In genomic region chr14:25471035-25471434, GRCm38 (mm10) we compare ENCODE assay signal across 10 mouse cellular contexts. TPM values are rescaled to one million over a fixed set of nuclear protein-coding genes. Genes with fewer than 3 reads are reported as not detected.
A peak's percentile ranks its signal among the peaks of the same experiment; 100 is the strongest.
DNase-seq lines count a peak whose midpoint lies in the region; ATAC-seq and TF ChIP-seq lines count a peak whose summit lies in the region.
"Had no signal": no experiment of that assay in that cellular context is flagged by ENCODE, and none has a peak within 500 bp of the region (broad histone marks: within the 10 kb centered on the region; RNA-seq: fewer than 3 reads in every experiment).

No protein-coding gene starts in this region.

- peaks cover 98% of the 10 kb centered on the region for H3K4me1 ChIP-seq in hindbrain, embryonic 13.5 days (replicated peaks)
- peaks cover 17% of the 10 kb centered on the region for H3K4me1 ChIP-seq in hindbrain, embryonic 11.5 days (replicated peaks; ENCODE audit: control insufficient read depth, insufficient read depth, low read length)
- peaks cover 41% of the 10 kb centered on the region for H3K4me1 ChIP-seq in intestine, postnatal 0 days (replicated peaks; ENCODE audit: control insufficient read depth, insufficient read depth, low read length)
- peaks cover 27% of the 10 kb centered on the region for H3K4me1 ChIP-seq in stomach, postnatal 0 days (replicated peaks; ENCODE audit: control insufficient read depth, insufficient read depth)

- DNase-seq in hindbrain, embryonic 11.5 days (ENCODE audit: low spot score): no peak
- peak; percentile 23 for DNase-seq in thymus, postnatal 25 days
- no peak for DNase-seq in thymus, postnatal 14 days
- no peak for DNase-seq in stomach, postnatal 0 days (ENCODE audit: low spot score)
- no peak for DNase-seq in urinary bladder, postnatal 10 days (ENCODE audit: low spot score)
- DNase-seq in testis, postnatal 10 days (ENCODE audit: low spot score): no peak
- DNase-seq: kidney, postnatal 36 days; lung, adult 18-20 months had no signal

- H3K9me3 ChIP-seq in hindbrain, embryonic 13.5 days: no peaks in the 10 kb centered on the region
- no peaks in the 10 kb centered on the region for H3K9me3 ChIP-seq in hindbrain, embryonic 11.5 days (ENCODE audit: control insufficient read depth, low read length)
- no peaks in the 10 kb centered on the region for H3K9me3 ChIP-seq in intestine, postnatal 0 days (ENCODE audit: control insufficient read depth)
- H3K9me3 ChIP-seq in stomach, postnatal 0 days (ENCODE audit: control insufficient read depth, low read length): no peaks in the 10 kb centered on the region

- H3K27me3 ChIP-seq in hindbrain, embryonic 13.5 days: no peaks in the 10 kb centered on the region
- no peaks in the 10 kb centered on the region for H3K27me3 ChIP-seq in hindbrain, embryonic 11.5 days (ENCODE audit: control insufficient read depth, insufficient read depth, low read length)
- no peaks in the 10 kb centered on the region for H3K27me3 ChIP-seq in intestine, postnatal 0 days (replicated peaks; ENCODE audit: control insufficient read depth, insufficient read depth, low read length)
- no peaks in the 10 kb centered on the region for H3K27me3 ChIP-seq in stomach, postnatal 0 days (ENCODE audit: control insufficient read depth, insufficient read depth, low read length)

- 0 out of 2 replicates have a peak overlapping the region, but pooled peaks have one; percentile 14 for H3K9ac ChIP-seq in hindbrain, embryonic 13.5 days
- H3K9ac ChIP-seq in hindbrain, embryonic 11.5 days (ENCODE audit: low read depth, low read length): no peak overlapping the region
- H3K9ac ChIP-seq in intestine, postnatal 0 days (ENCODE audit: low read depth, low read length): no peak overlapping the region
- no peak overlapping the region for H3K9ac ChIP-seq in stomach, postnatal 0 days (ENCODE audit: low read length)

- no peak overlapping the region for H3K4me3 ChIP-seq in hindbrain, embryonic 13.5 days
- no peak overlapping the region for H3K4me3 ChIP-seq in hindbrain, embryonic 11.5 days (ENCODE audit: low read depth, low read length)
- H3K4me3 ChIP-seq in intestine, postnatal 0 days (ENCODE audit: low read depth, low read length): no peak overlapping the region
- H3K4me3 ChIP-seq in stomach, postnatal 0 days (ENCODE audit: low read depth, low read length): no peak overlapping the region

- TF ChIP-seq CTCF in intestine, postnatal 0 days (IDR thresholded peaks at IDR 0.05; ENCODE audit: low read depth): peak; percentile 37
- TF ChIP-seq CTCF in stomach, postnatal 0 days (IDR thresholded peaks at IDR 0.05; ENCODE audit: low read depth): peak; percentile 31; the same call in 1 of the 2 replicates

- WGBS in hindbrain, embryonic 13.5 days: 65% methylated on average over 2 of the region's 2 CpGs
- WGBS in hindbrain, embryonic 11.5 days: 58% methylated on average over 2 of the region's 2 CpGs
- WGBS in intestine, postnatal 0 days: 39% methylated on average over 2 of the region's 2 CpGs
- 30% methylated on average over 2 of the region's 2 CpGs for WGBS in stomach, postnatal 0 days

- peak overlapping the region; percentile 3; the same call in 1 of the 2 replicates for H3K27ac ChIP-seq in hindbrain, embryonic 13.5 days
- H3K27ac ChIP-seq in hindbrain, embryonic 11.5 days (ENCODE audit: low read depth, low read length): no peak overlapping the region
- peak overlapping the region; percentile 60 for H3K27ac ChIP-seq in intestine, postnatal 0 days (ENCODE audit: low read depth, low read length)
- H3K27ac ChIP-seq in stomach, postnatal 0 days (replicated peaks): no peak overlapping the region

- 0 out of 2 replicates have a peak, but pooled peaks cover under 1% of the 10 kb centered on the region for H3K36me3 ChIP-seq in hindbrain, embryonic 13.5 days
- H3K36me3 ChIP-seq in hindbrain, embryonic 11.5 days (ENCODE audit: control insufficient read depth, insufficient read depth, low read length): no peaks in the 10 kb centered on the region
- no peaks in the 10 kb centered on the region for H3K36me3 ChIP-seq in intestine, postnatal 0 days (ENCODE audit: control insufficient read depth, insufficient read depth)
- H3K36me3 ChIP-seq in stomach, postnatal 0 days (ENCODE audit: control insufficient read depth, insufficient read depth, low read length): no peaks in the 10 kb centered on the region

- no peak for TF ChIP-seq EP300 in stomach, postnatal 0 days (optimal IDR thresholded peaks at IDR 0.05)

- no peak overlapping the region for H3K4me2 ChIP-seq in hindbrain, embryonic 13.5 days
- no peak overlapping the region for H3K4me2 ChIP-seq in hindbrain, embryonic 11.5 days (replicated peaks; ENCODE audit: low read depth, low read length)
- H3K4me2 ChIP-seq in intestine, postnatal 0 days (replicated peaks; ENCODE audit: low read depth): no peak overlapping the region
- no peak overlapping the region for H3K4me2 ChIP-seq in stomach, postnatal 0 days (replicated peaks; ENCODE audit: low read depth)

- ATAC-seq in hindbrain, embryonic 13.5 days (ENCODE audit: low FRiP score): no peak
- ATAC-seq in hindbrain, embryonic 11.5 days (ENCODE audit: low FRiP score): no peak
- ATAC-seq in intestine, postnatal 0 days: no peak
- ATAC-seq in stomach, postnatal 0 days (ENCODE audit: low FRiP score, low TSS enrichment): no peak

RNA-seq across cellular contexts. Expression of gene Zmiz1, which starts 12.1 kb away (rescaled TPM):
- 58.5 and 65.3 TPM in 2 replicates for polyA plus RNA-seq in hindbrain, embryonic 13.5 days (2015; fragmentation: Nextera tagmentation; extraction: Ambion mirVana)
- polyA plus RNA-seq in hindbrain, embryonic 11.5 days (2014; fragmentation: Nextera tagmentation; extraction: Ambion mirVana): 47.5 and 57.0 TPM in 2 replicates
- 12.4 and 13.5 TPM in 2 replicates for polyA plus RNA-seq in intestine, postnatal 0 days (2015; fragmentation: Nextera tagmentation; extraction: Ambion mirVana)
- polyA plus RNA-seq in stomach, postnatal 0 days (2015; fragmentation: Nextera tagmentation; extraction: Ambion mirVana): 13.0 and 13.8 TPM in 2 replicates

Comparison
In these comparisons a context has a peak if more than half of its experiments do, and no peak if none do; other contexts are left out.
1. H3K27ac ChIP-seq: peak in hindbrain, embryonic 13.5 days (single experiment) and intestine, postnatal 0 days (single experiment); none in hindbrain, embryonic 11.5 days (single experiment) and stomach, postnatal 0 days (single experiment).